Mouse (Mus musculus) CH12.LX (cell line): ENCODE results near the gene Nudc. TPM values are rescaled to one million over a fixed set of nuclear protein-coding genes. Genes with fewer than 3 reads are reported as not detected.

Experiments used
- DNase-seq: peaks from one replicate; pipeline ENCODE4 v3.0.0-alpha.2; 2013; ENCODE audit errors: extremely low read depth
- H3K27ac ChIP-seq: 2 replicates; pipeline ENCODE4 v1.5.1; 2012; ENCODE audit warnings: low read depth, mild to moderate bottlenecking, control low read depth, moderate library complexity; ENCODE audit not compliant: insufficient read depth
- H3K27me3 ChIP-seq: replicated peaks from 2 replicates; pipeline ENCODE3; 2012; ENCODE audit warnings: inconsistent platforms
- H3K36me3 ChIP-seq, 2 experiments: replicated peaks in 1 of 2; 2 replicates each; pipeline versions ENCODE3 to v1.6.1; 2012; ENCODE audit warnings: inconsistent platforms in 1 of 2, low read length in 1 of 2, mild to moderate bottlenecking in 1 of 2, mixed read lengths in 1 of 2, moderate library complexity in 1 of 2; ENCODE audit not compliant: control insufficient read depth in 1 of 2, insufficient read depth in 1 of 2
- H3K4me1 ChIP-seq, 2 experiments: 2 replicates each; pipeline ENCODE4 v1.6.1; 2012; ENCODE audit warnings: inconsistent platforms in 1 of 2, moderate library complexity in 1 of 2; ENCODE audit not compliant: insufficient read depth in 2 of 2, control insufficient read depth in 1 of 2
- H3K4me2 ChIP-seq: 2 replicates; pipeline ENCODE4 v1.6.1; 2012; ENCODE audit warnings: low read depth, mild to moderate bottlenecking, control low read depth; ENCODE audit not compliant: poor library complexity, insufficient read depth, severe bottlenecking
- H3K4me3 ChIP-seq, 3 experiments: fragments of 150-350 bp in 1 of 3; sonication (generic) in 1 of 3; replicated peaks in 1 of 3; 2 replicates each; pipeline versions ENCODE3 to v1.5.1; 2011 to 2012; ENCODE audit warnings: low read depth in 2 of 3, low read length in 2 of 3, mild to moderate bottlenecking in 2 of 3, moderate library complexity in 2 of 3, control low read depth in 1 of 3, improper control_type of control experiment in 1 of 3, inconsistent platforms in 1 of 3, mixed read lengths in 1 of 3; ENCODE audit not compliant: poor library complexity in 1 of 3
- H3K79me2 ChIP-seq: replicated peaks from 2 replicates; pipeline ENCODE4 v1.6.1; 2012; ENCODE audit warnings: mild to moderate bottlenecking, moderate library complexity; ENCODE audit not compliant: control insufficient read depth, poor library complexity, insufficient read depth, severe bottlenecking; ENCODE audit errors: extremely low read depth
- H3K9ac ChIP-seq: 2 replicates; pipeline ENCODE4 v1.6.1; 2012; ENCODE audit warnings: low read depth, mild to moderate bottlenecking, control low read depth, moderate library complexity; ENCODE audit not compliant: insufficient read depth
- H3K9me3 ChIP-seq: replicated peaks from 2 replicates; pipeline ENCODE3; 2012; ENCODE audit warnings: low read length, inconsistent platforms, mixed read lengths
- BHLHE40 ChIP-seq: IDR thresholded peaks from 2 replicates; pipeline ENCODE4 v1.6.1; 2011; ENCODE audit warnings: mild to moderate bottlenecking, low read depth, low read length, improper control_type of control experiment
- CHD1 ChIP-seq: IDR thresholded peaks from 2 replicates; pipeline ENCODE4 v1.6.1; 2012; ENCODE audit warnings: low read depth, low read length, improper control_type of control experiment, inconsistent platforms
- CTCF ChIP-seq, 2 experiments: IDR thresholded peaks in 1 of 2; conservative IDR thresholded peaks in 1 of 2; 2 replicates each; pipeline ENCODE4 v1.5.1; 2011 to 2012; ENCODE audit warnings: low read depth in 2 of 2, low read length in 2 of 2, improper control_type of control experiment in 1 of 2, inconsistent platforms in 1 of 2, mild to moderate bottlenecking in 1 of 2, moderate library complexity in 1 of 2
- ELF1 ChIP-seq: IDR thresholded peaks from 2 replicates; pipeline ENCODE4 v1.6.1; 2014; ENCODE audit warnings: low read depth, mild to moderate bottlenecking, inconsistent platforms, low read length, improper control_type of control experiment
- ETS1 ChIP-seq: conservative IDR thresholded peaks from 2 replicates; pipeline ENCODE4 v1.6.1; 2012; ENCODE audit warnings: low read depth, mild to moderate bottlenecking, inconsistent platforms, low read length, improper control_type of control experiment, moderate library complexity
- GABPA ChIP-seq: IDR thresholded peaks from 2 replicates; pipeline ENCODE4 v1.6.1; 2012; ENCODE audit warnings: low read depth, low read length, improper control_type of control experiment, inconsistent platforms; ENCODE audit not compliant: insufficient replicate concordance
- HCFC1 ChIP-seq: IDR thresholded peaks from 2 replicates; pipeline ENCODE4 v1.6.1; 2012; ENCODE audit warnings: low read depth, mild to moderate bottlenecking, inconsistent platforms, low read length, improper control_type of control experiment
- IRF4 ChIP-seq: IDR thresholded peaks from 2 replicates; pipeline ENCODE4 v1.6.1; 2014; ENCODE audit warnings: low read depth, mild to moderate bottlenecking, inconsistent platforms, low read length, improper control_type of control experiment
- MAX ChIP-seq: IDR thresholded peaks from 2 replicates; pipeline ENCODE4 v1.6.1; 2011; ENCODE audit warnings: low read length, improper control_type of control experiment
- MXI1 ChIP-seq: IDR thresholded peaks from 2 replicates; pipeline ENCODE4 v1.6.1; 2011; ENCODE audit warnings: mild to moderate bottlenecking, low read depth, low read length, improper control_type of control experiment
- MYC ChIP-seq: IDR thresholded peaks from 2 replicates; pipeline ENCODE4 v1.6.1; 2011; ENCODE audit warnings: low read depth, mild to moderate bottlenecking, improper control_type of control experiment, low read length
- NELFE ChIP-seq: IDR thresholded peaks from 2 replicates; pipeline ENCODE4 v1.6.1; 2011; ENCODE audit warnings: low read depth, low read length, improper control_type of control experiment
- PAX5 ChIP-seq: IDR thresholded peaks from 2 replicates; pipeline ENCODE4 v1.6.1; 2012; ENCODE audit warnings: low read length, inconsistent platforms, mixed read lengths
- POLR2A ChIP-seq: IDR thresholded peaks from 2 replicates; pipeline ENCODE4 v1.6.1; 2011; ENCODE audit warnings: low read depth, mild to moderate bottlenecking, improper control_type of control experiment, low read length
- POLR2AphosphoS2 ChIP-seq: IDR thresholded peaks from 2 replicates; pipeline ENCODE4 v1.6.1; 2011; ENCODE audit warnings: low read depth, low read length, improper control_type of control experiment
- SMC3 ChIP-seq: IDR thresholded peaks from 2 replicates; pipeline ENCODE4 v1.6.1; 2011; ENCODE audit warnings: low read depth, low read length, improper control_type of control experiment
- TBP ChIP-seq: conservative IDR thresholded peaks from 2 replicates; pipeline ENCODE4 v1.6.1; 2011; ENCODE audit warnings: low read depth, low read length, improper control_type of control experiment
- UBTF ChIP-seq: IDR thresholded peaks from 2 replicates; pipeline ENCODE4 v1.6.1; 2012; ENCODE audit warnings: low read depth, mild to moderate bottlenecking, inconsistent platforms, low read length, improper control_type of control experiment, moderate library complexity
- USF1 ChIP-seq: IDR thresholded peaks from 2 replicates; pipeline ENCODE4 v1.6.1; 2014; ENCODE audit warnings: low read depth, mild to moderate bottlenecking, inconsistent platforms, low read length, improper control_type of control experiment
- USF2 ChIP-seq: conservative IDR thresholded peaks from 2 replicates; pipeline ENCODE4 v1.6.1; 2011; ENCODE audit warnings: low read depth, low read length, improper control_type of control experiment
- ZC3H11A ChIP-seq: IDR thresholded peaks from 2 replicates; pipeline ENCODE4 v1.6.1; 2012; ENCODE audit warnings: low read depth, mild to moderate bottlenecking, inconsistent platforms, low read length, improper control_type of control experiment
- ZKSCAN1 ChIP-seq: IDR thresholded peaks from 2 replicates; pipeline ENCODE4 v1.6.1; 2012; ENCODE audit warnings: low read depth, inconsistent platforms, low read length, improper control_type of control experiment, borderline replicate concordance
- ZNF384 ChIP-seq: IDR thresholded peaks from 2 replicates; pipeline ENCODE4 v1.6.1; 2012; ENCODE audit warnings: low read depth, low read length, improper control_type of control experiment, inconsistent platforms
- dilution Hi-C: fragments of 300-500 bp; cut with MboI; formaldehyde crosslinking; loops from 2 replicates; pipeline ENCODE4 v1.14.3; 2020; ENCODE audit warnings: low sequenced_read_pairs; ENCODE audit not compliant: extremely low pct_unique_long_range_greater_than_20kb, extremely low pct_ligation_motif_present
- in situ Hi-C: fragments of 300-500 bp; cut with MboI; formaldehyde crosslinking; loops from 3 replicates; pipeline ENCODE4 v1.14.3; 2019; ENCODE audit warnings: low sequenced_read_pairs, low pct_ligation_motif_present, low pct_unique_long_range_greater_than_20kb, mixed read lengths
- polyA plus RNA-seq: library from polyadenylated mRNA; unstranded; fragments of >175 nt; gene quantifications from 2 replicates; pipeline ENCODE4 v1.2.1, GENCODE M21; 2012; ENCODE audit warnings: low read depth; ENCODE audit not compliant: insufficient read length
- total RNA-seq, 2 experiments: library from RNA; depleted of rRNA; stranded (reverse); fragments of 300-350 nt in 1 of 2; fragments of >200 nt in 1 of 2; gene quantifications; 2 replicates each; pipeline ENCODE4 v1.2.3; 2012 to 2014

Nudc gene
- total and polyA plus RNA-seq, 3 experiments, result 199 to 718 (median 408) TPM

- no peak within 1 kb of the TSS for H3K27ac ChIP-seq
- H3K4me1 ChIP-seq, result peaks cover 0 to 14% of the 10 kb centered on the region in 2 experiments; a peak in 2 of 4 replicates
- no peak for DNase-seq
- no peaks in the 10 kb centered on the region for H3K9me3 ChIP-seq
- in situ Hi-C loops (no loop called here), dilution Hi-C loops (no loop called here)
- no peak within 1 kb of the TSS for H3K9ac ChIP-seq
- no peaks in the 10 kb centered on the region for H3K79me2 ChIP-seq
- no peaks in the 10 kb centered on the region for H3K36me3 ChIP-seq
- peaks cover 84% of the 10 kb centered on the region for H3K27me3 ChIP-seq
- TF ChIP-seq BHLHE40 (peak; percentile 64), ETS1 (no peak)
- H3K4me3 ChIP-seq, result no peak within 1 kb of the TSS
- H3K4me2 ChIP-seq, result peak within 1 kb of the TSS; percentile 65
Observed at GRCm38 (mm10) chr4:133498160-133498724, 47.6 kb downstream of the Nudc start, which contains the start of gene Trnp1. Trnp1 (minus strand) TSS chr4:133498550.

GRCm38 (mm10) chr4:133497461-133498159, 48.2 kb downstream of the Nudc start:
- no peak overlapping the region for H3K9ac ChIP-seq
- H3K4me1 ChIP-seq, result peaks cover 0 to 15% of the 10 kb centered on the region in 2 experiments; a peak in 2 of 4 replicates
- no peak for TF ChIP-seq CHD1
- TF ChIP-seq MAX, result no peak
- no peak for TF ChIP-seq IRF4
- TF ChIP-seq USF2, result no peak
- TF ChIP-seq ZC3H11A, result no peak
- TF ChIP-seq SMC3, result no peak
- no peak for TF ChIP-seq ZNF384
- no peak for TF ChIP-seq HCFC1
- no peak for TF ChIP-seq POLR2AphosphoS2
- TF ChIP-seq, all 38 proteins: peak for 0
- Histone ChIP-seq H3K4me2 (peak overlapping the region; percentile 65), H3K4me3 (no peak overlapping the region), H3K9me3 (no peaks in the 10 kb centered on the region), H3K27ac (no peak overlapping the region), H3K79me2 (no peaks in the 10 kb centered on the region), H3K36me3 (no peaks in the 10 kb centered on the region), H3K27me3 (peaks cover 83% of the 10 kb centered on the region)
- DNase-seq, result no peak
- in situ Hi-C loops (no loop called here), dilution Hi-C loops (no loop called here)

- TF ChIP-seq POLR2A (no peak), USF2 (no peak), ETS1 (no peak), ZKSCAN1 (no peak), ELF1 (no peak), ZC3H11A (no peak), SMC3 (no peak), HCFC1 (no peak), GABPA (no peak), MXI1 (no peak), TBP (no peak), UBTF (no peak), NELFE (no peak), USF1 (no peak), MYC (no peak), MAX (no peak), CTCF (conservative IDR thresholded peaks at IDR 0.05 in 1 of 2, IDR thresholded peaks at IDR 0.05 in 1 of 2; ENCODE audit: low read depth in 2 of 2, low read length in 2 of 2) (no peak), PAX5 (no peak)
- H3K27me3 ChIP-seq, result peaks cover 84% of the 10 kb centered on the region
- DNase-seq, result no peak
- H3K4me3 ChIP-seq, result no peak overlapping the region
- H3K27ac ChIP-seq, result no peak overlapping the region
- H3K9ac ChIP-seq, result no peak overlapping the region
- in situ Hi-C loops (no loop called here), dilution Hi-C loops (no loop called here)
- H3K4me2 ChIP-seq, result no peak overlapping the region
- H3K79me2 ChIP-seq, result no peaks in the 10 kb centered on the region
- no peaks in the 10 kb centered on the region for H3K36me3 ChIP-seq
- H3K4me1 ChIP-seq, result peaks cover 0 to 15% of the 10 kb centered on the region in 2 experiments; a peak in 2 of 4 replicates
- no peaks in the 10 kb centered on the region for H3K9me3 ChIP-seq
Observed at GRCm38 (mm10) chr4:133496738-133497445, 48.9 kb downstream of the Nudc start.
